Mouse (Mus musculus) lung, postnatal 0 days (tissue): ENCODE results near the gene H1foo. TPM values are rescaled to one million over a fixed set of nuclear protein-coding genes. Genes with fewer than 3 reads are reported as not detected.

ENCODE experiments used
- ATAC-seq: fragments of 200-750 bp; cut with Nextera tagmentation; 2 replicates; pipeline ENCODE4 v1.8.0; 2017; ENCODE audit warnings: moderate library complexity
- DNase-seq: peaks from one replicate; pipeline ENCODE4 v3.0.0-alpha.2; 2016; ENCODE audit warnings: low spot score
- H3K27ac ChIP-seq: fragments of 300-500 bp; sonication (generic); 2 replicates; pipeline ENCODE4 v1.5.1; 2014; ENCODE audit warnings: antibody characterized with exemption, mild to moderate bottlenecking, low read length, mixed read lengths
- H3K27me3 ChIP-seq: fragments of 300-500 bp; sonication (generic); replicated peaks from 2 replicates; pipeline ENCODE4 v1.6.1; 2014; ENCODE audit warnings: low read length, mixed read lengths; ENCODE audit not compliant: insufficient read depth
- H3K36me3 ChIP-seq: fragments of 300-500 bp; sonication (generic); 2 replicates; pipeline ENCODE4 v1.6.1; 2014; ENCODE audit warnings: low read length, mixed read lengths; ENCODE audit not compliant: insufficient read depth
- H3K4me1 ChIP-seq: fragments of 300-500 bp; sonication (generic); 2 replicates; pipeline ENCODE4 v1.6.1; 2014; ENCODE audit warnings: antibody characterized with exemption, low read depth, low read length, mixed read lengths; ENCODE audit not compliant: insufficient read depth
- H3K4me2 ChIP-seq: fragments of 300-500 bp; sonication (generic); replicated peaks from 2 replicates; pipeline ENCODE4 v1.6.1; 2014; ENCODE audit warnings: low read depth, mild to moderate bottlenecking, low read length, moderate library complexity, mixed read lengths
- H3K4me3 ChIP-seq: fragments of 300-500 bp; sonication (generic); 2 replicates; pipeline ENCODE4 v1.5.1; 2014; ENCODE audit warnings: low read depth, low read length
- H3K9ac ChIP-seq: fragments of 300-500 bp; sonication (generic); replicated peaks from 2 replicates; pipeline ENCODE4 v1.6.1; 2014; ENCODE audit warnings: low read depth, mild to moderate bottlenecking
- H3K9me3 ChIP-seq: fragments of 300-500 bp; sonication (generic); 2 replicates; pipeline ENCODE4 v1.6.1; 2016; ENCODE audit warnings: low read length, mixed read lengths
- CTCF ChIP-seq: IDR thresholded peaks from 2 replicates; pipeline ENCODE4 v1.5.1; 2016; ENCODE audit warnings: antibody characterized with exemption, mild to moderate bottlenecking
- EP300 ChIP-seq: IDR thresholded peaks from 2 replicates; pipeline ENCODE4 v1.6.1; 2016; ENCODE audit warnings: antibody characterized with exemption, mild to moderate bottlenecking, control low read depth
- WGBS: fragments of 180-500 bp; shearing (Covaris S2); extraction: QIAGEN DNeasy Blood & Tissue Kit; methylation state at CpG from one replicate; pipeline ENCODE4 v1.1.7; 2014; 5-methylcytosine and 5-hydroxymethylcytosine counted together
- polyA plus RNA-seq: library from polyadenylated mRNA; unstranded; fragments of >200 nt; fragmentation: Nextera tagmentation; extraction: Ambion mirVana; gene quantifications from 2 replicates; pipeline ENCODE4 v1.2.1, GENCODE M21; 2015

Gene H1foo
- polyA plus RNA-seq, 1 experiment from 2014 or later = not detected

DNA sequence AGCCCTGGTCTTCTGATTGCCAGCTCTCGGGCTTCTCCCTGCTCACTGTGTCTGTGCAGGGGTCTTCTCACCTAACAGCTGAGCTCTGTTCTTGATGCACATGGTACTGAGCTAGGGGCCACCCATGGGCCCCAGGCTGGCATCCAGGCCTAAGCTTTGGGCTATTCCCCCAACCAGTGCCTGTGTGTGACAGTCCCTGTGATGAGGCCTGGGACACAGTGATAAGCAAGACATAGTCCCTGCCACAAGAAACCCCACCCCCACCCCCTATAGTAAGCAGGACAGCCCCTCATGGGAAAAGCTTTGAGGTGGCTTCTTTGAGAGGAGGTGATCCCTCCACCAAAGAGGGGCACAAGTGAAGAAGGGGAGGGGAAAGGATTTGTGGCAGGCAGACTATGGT is 26.1 kb upstream of the H1foo start:
- H3K4me1 ChIP-seq = no peaks in the 10 kb centered on the region
- H3K27me3 ChIP-seq = no peaks in the 10 kb centered on the region
- no peak for ATAC-seq
- no peaks in the 10 kb centered on the region for H3K9me3 ChIP-seq
- H3K4me2 ChIP-seq = no peak overlapping the region
- no peak overlapping the region for H3K9ac ChIP-seq
- no peak for DNase-seq
- TF ChIP-seq CTCF (no peak), EP300 (no peak)
- no peak overlapping the region for H3K27ac ChIP-seq
- WGBS = 86% methylated on average over 1 of the region's 1 CpGs
- no peaks in the 10 kb centered on the region for H3K36me3 ChIP-seq
- H3K4me3 ChIP-seq = no peak overlapping the region

GRCm38 (mm10) chr6:115919876-115920275 is 24.9 kb upstream of the H1foo start:
- no peak overlapping the region for H3K27ac ChIP-seq
- ATAC-seq (no peak), DNase-seq (no peak)
- no peak overlapping the region for H3K4me2 ChIP-seq
- H3K4me3 ChIP-seq = no peak overlapping the region
- H3K4me1 ChIP-seq = peaks cover 4% of the 10 kb centered on the region; the same call in 1 of the 2 replicates
- H3K9me3 ChIP-seq = no peaks in the 10 kb centered on the region
- 89% methylated on average over 5 of the region's 5 CpGs for WGBS
- H3K36me3 ChIP-seq = no peaks in the 10 kb centered on the region
- no peak for TF ChIP-seq CTCF
- TF ChIP-seq EP300 = no peak
- H3K9ac ChIP-seq = no peak overlapping the region
- no peaks in the 10 kb centered on the region for H3K27me3 ChIP-seq

DNA sequence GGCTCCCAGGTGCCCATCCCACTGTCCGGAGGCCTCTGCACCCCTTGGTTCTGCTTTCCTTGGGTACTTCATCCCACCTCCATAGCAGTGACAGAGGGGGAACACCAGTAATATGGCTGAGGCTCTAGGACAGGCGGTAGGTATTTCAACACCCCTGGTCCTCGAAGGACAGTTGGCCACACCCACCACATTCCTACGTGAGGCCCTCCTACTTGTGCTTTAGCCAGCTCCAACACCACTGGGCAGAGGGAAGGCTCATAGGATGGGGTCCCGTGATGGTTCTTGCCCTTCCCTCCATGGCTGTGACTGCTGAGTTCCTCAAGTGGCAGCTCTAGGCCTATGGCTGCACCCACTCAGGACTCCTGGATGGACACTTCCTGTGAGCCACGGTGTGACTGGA is 19.9 kb upstream of the H1foo start:
- no peak for TF ChIP-seq CTCF
- no peak for TF ChIP-seq EP300
- DNase-seq = peak; percentile 86
- Histone ChIP-seq H3K4me1 (peaks cover 10% of the 10 kb centered on the region; the same call in 1 of the 2 replicates), H3K4me2 (no peak overlapping the region), H3K9me3 (no peaks in the 10 kb centered on the region), H3K27ac (no peak overlapping the region), H3K9ac (no peak overlapping the region), H3K36me3 (no peaks in the 10 kb centered on the region), H3K4me3 (no peak overlapping the region), H3K27me3 (no peaks in the 10 kb centered on the region)
- WGBS = 31% methylated on average over 6 of the region's 6 CpGs
- peak; percentile 83 for ATAC-seq

GRCm38 (mm10) chr6:115926416-115926815 is 18.3 kb upstream of the H1foo start:
- DNase-seq = peak; percentile 83
- Histone ChIP-seq H3K36me3 (no peaks in the 10 kb centered on the region), H3K9ac (no peak overlapping the region), H3K4me1 (peaks cover 10% of the 10 kb centered on the region; the same call in 1 of the 2 replicates), H3K27ac (peak overlapping the region; percentile 74), H3K27me3 (no peaks in the 10 kb centered on the region), H3K9me3 (no peaks in the 10 kb centered on the region), H3K4me3 (no peak overlapping the region), H3K4me2 (no peak overlapping the region)
- peak; percentile 39 for ATAC-seq
- WGBS = 67% methylated on average over 10 of the region's 10 CpGs
- TF ChIP-seq EP300 (no peak), CTCF (no peak)

DNA sequence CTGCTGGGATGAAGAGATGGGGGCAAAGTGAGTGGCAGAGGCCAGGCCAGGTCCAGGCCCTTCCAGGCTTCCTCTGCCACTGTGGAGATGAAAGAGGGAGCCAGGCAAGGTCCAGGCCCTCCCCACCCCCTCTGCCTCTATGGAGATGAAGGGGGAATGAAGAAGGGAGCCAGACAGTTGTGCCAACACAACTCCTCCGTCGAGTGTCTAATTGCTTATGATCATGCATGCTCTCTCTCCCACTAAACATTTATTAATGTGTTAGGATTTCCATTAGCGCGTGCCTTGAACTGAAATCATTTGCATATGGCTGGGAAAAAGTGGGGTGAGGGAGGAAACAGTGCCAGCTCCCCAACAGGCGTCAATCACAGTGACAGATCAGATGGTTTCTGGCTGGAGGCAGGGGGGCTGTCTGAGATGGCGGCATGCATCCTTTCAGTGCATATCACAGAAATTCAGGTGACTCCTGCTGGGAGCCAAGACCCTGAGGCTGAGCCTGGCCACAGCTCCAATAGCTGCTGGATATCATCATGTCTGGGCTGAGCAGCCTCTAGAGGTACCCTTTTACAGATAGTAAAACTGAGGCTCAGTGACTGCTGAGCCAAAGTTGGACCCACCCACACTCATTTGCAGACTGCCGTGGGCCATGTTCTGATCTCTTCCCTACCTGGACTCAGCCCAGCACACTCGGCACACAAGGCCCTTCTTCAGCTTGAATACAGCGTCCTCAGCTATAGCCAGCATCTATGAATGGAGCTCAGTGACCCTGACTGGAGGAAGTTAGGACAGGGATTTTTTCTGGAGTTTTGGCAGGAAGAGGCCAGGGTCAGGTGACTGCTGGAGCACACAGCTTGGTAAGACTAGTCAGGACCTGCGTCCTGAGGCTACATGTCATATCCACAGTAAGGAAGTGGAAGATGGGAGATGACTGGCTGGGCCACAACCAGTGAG is 17.2 kb upstream of the H1foo start:
- WGBS = 76% methylated on average over 10 of the region's 10 CpGs
- no peaks in the 10 kb centered on the region for H3K36me3 ChIP-seq
- H3K4me3 ChIP-seq = no peak overlapping the region
- no peak for TF ChIP-seq EP300
- TF ChIP-seq CTCF = no peak
- H3K27me3 ChIP-seq = no peaks in the 10 kb centered on the region
- peaks cover 10% of the 10 kb centered on the region; the same call in 1 of the 2 replicates for H3K4me1 ChIP-seq
- ATAC-seq = no peak
- DNase-seq = no peak
- H3K4me2 ChIP-seq = no peak overlapping the region
- no peak overlapping the region for H3K9ac ChIP-seq
- no peaks in the 10 kb centered on the region for H3K9me3 ChIP-seq
- H3K27ac ChIP-seq = no peak overlapping the region

- peak; percentile 44 for DNase-seq
- TF ChIP-seq CTCF (no peak), EP300 (no peak)
- no peak overlapping the region for H3K4me2 ChIP-seq
- H3K4me3 ChIP-seq = no peak overlapping the region
- H3K27ac ChIP-seq = no peak overlapping the region
- H3K4me1 ChIP-seq = peaks cover 4% of the 10 kb centered on the region; the same call in 1 of the 2 replicates
- ATAC-seq = peak; percentile 21; the same call in 1 of the 2 replicates
- H3K9me3 ChIP-seq = no peaks in the 10 kb centered on the region
- H3K9ac ChIP-seq = no peak overlapping the region
- 38% methylated on average over 5 of the region's 5 CpGs for WGBS
- H3K27me3 ChIP-seq = no peaks in the 10 kb centered on the region
- no peaks in the 10 kb centered on the region for H3K36me3 ChIP-seq
These were observed 14.7 kb upstream of the H1foo start for GRCm38 (mm10) chr6:115930018-115930417.
